Mouse (Mus musculus) heart, embryonic 11.5 days (tissue): ENCODE measurements around the gene Ercc8. TPM values are rescaled to one million over a fixed set of nuclear protein-coding genes. Genes with fewer than 3 reads are reported as not detected.

Experiments used
- polyA plus RNA-seq: library from polyadenylated mRNA; unstranded; fragments of >200 nt; fragmentation: Nextera tagmentation; extraction: Ambion mirVana; gene quantifications from 2 replicates; pipeline ENCODE4 v1.2.1, GENCODE M21; 2014

Ercc8 gene
- polyA plus RNA-seq, 1 experiment from 2014 or later = 14.7 TPM

Other genes starting within 250 kb of the Ercc8 start
- 32.3 and 32.7 TPM in 2 replicates for gene Smim15, start 114.3 kb upstream of the Ercc8 start, polyA plus RNA-seq
- gene Ndufaf2, start 108 bp upstream of the Ercc8 start, polyA plus RNA-seq = 64.1 and 65.3 TPM in 2 replicates
- 0.96 and 1.5 TPM in 2 replicates for gene Elovl7, start 55.7 kb downstream of the Ercc8 start, polyA plus RNA-seq
- 5.5 and 6.7 TPM in 2 replicates for gene Depdc1b, start 157.6 kb downstream of the Ercc8 start, polyA plus RNA-seq